Mouse (Mus musculus) thymus, postnatal 36 days (tissue): ENCODE measurements at regions not wholly inside any gene's neighbourhood (a gene's known extent, or its start where the extent isn't known, plus 50 kb on each side); places are given as distances from the start of the nearest gene placed in this dataset.

ENCODE experiments used
- DNase-seq, 2 experiments: peaks; one replicate each; pipeline ENCODE4 v3.0.0; 2022; ENCODE audit warnings: mixed read lengths in 2 of 2

DNA sequence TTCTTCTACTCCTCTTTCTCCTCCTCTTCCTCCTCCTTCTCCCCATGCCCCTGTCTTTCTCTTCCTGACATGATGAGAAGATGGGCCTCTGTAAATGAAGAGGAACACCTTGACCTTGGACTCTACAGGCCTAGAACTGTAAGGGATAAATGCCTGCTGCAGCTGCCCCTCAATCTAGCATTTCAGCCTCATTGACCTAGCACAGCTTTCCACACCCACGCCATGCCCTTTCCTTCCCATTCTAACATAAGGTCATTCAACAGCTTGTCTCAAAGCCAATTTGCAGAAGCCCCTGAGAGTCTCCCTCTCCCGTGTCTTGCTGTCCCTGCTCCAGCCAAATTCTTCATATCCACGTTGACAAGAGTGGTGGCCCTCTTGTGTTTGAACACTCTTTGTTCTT, 63.8 kb upstream of the Dscam start:
- DNase-seq = no peak

DNA sequence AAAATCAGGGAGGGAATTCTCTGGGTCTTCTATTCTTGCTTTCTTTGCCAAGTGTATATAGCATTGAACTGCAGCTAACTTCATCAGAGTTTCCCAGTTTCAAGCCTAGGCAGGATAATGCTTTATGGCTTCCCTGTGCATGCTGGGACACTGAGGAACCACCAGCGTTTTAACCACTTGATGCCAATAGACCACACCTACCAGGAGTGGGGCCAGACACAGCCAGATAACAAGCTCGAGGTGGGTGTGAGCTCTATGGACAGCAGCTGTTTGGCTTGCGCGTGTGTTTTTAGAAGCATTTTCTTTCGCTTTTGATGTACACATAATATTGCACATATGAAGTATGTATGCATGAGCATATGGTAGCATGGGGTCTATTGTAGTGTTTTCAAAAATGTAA, 69.1 kb upstream of the Dscam start:
- DNase-seq = no peak

DNA sequence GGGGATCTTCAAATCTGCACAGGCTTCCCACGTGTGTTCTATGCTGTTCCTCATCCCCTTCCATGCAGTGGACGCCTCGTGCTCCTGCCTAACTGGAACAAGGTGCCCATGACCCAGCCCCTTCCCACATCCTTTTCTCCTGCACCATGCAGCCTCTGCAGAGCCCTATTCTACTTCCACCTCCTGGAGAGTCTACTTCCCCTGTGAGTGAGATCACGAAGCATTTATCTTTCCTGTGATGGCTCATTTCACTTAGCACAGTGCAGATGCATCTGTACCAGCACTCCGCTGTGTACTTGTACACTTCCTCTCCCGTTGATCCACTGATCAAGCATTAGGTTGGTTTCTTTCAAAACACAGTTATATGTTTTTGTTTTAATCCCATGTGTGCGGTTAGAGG, 69.5 kb upstream of the Dscam start:
- no peak for DNase-seq

DNA sequence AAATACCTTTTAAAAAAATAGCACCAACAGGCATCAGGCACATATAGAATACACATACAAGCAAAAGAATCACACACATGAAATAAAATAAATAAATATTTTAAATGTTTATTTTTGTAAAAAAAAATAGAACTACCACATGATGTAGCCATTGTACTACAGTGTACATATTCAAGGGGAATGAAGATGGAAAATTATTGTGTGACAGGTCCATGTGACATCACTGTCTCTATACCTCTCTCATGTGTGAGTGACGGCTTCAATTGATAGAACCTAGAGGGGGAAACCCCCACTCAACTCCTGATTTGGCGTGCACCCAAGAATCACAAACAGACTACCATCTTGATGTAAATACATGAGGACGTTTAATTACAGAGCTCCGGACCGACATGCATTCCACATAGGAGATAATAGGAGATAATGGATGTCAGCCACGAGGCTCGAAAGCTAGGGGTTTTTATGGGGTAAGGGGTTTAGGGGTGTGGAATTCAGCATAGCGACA, 70.4 kb upstream of the Dscam start:
- DNase-seq = no peak

DNA sequence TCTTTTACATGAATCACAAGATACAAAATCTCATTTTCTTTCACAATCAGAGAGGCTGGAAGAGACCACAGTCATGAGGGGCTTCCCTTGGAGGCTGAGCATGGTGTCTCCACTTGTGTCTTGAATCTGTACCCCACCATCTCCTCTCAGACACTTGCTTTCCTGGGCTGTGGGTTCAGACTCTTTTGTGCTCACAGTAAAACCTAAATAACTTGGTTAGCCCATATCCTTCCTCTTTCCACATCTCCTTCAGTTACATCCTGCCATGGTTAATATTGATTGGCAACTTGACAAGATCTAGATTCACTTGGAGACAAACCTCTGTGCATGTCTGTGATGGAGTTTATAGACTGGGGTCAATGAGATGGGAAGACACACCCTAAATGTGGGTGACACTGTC, 71.1 kb upstream of the Dscam start:
- DNase-seq = no peak

DNA sequence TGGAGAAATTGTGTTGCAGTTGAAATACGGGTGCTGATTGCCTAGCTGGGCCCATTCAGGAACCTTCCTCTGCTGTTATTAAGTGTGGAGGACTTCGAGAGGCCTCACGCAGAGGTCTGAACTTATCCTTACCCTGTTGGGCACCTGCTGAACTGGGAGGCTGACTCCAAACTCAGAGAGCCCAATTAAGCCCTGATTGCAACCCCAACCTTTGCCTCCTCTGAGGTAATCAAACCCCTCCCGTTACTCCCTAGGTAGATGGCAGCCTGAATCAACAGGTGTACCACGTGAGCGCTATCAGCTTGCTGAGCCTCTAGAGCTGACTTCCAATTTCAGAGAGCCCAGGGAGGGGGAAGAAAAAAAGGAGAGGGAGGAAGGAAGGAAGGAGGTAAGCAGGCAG, 79.9 kb upstream of the Dscam start:
- no peak for DNase-seq

DNA sequence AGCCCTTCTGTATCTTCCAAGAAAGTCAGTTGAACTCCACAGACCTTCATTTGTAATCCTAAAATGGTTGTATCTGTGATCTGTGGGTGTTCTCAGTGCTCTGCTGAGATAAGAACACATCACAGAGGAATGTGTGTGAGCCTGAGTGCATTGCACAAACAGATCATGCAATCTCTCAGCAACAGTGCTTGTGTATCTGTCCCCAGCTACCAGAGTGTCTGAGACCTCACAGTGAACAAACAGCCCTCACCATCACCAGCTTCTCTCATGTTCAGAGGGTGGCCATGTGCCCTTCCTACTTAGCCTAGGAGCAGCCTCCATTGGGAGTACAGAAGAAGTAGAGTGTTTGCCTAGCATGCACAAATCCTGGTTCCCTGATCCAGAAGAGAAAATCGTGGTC, 82.0 kb upstream of the Dscam start:
- no peak for DNase-seq

DNA sequence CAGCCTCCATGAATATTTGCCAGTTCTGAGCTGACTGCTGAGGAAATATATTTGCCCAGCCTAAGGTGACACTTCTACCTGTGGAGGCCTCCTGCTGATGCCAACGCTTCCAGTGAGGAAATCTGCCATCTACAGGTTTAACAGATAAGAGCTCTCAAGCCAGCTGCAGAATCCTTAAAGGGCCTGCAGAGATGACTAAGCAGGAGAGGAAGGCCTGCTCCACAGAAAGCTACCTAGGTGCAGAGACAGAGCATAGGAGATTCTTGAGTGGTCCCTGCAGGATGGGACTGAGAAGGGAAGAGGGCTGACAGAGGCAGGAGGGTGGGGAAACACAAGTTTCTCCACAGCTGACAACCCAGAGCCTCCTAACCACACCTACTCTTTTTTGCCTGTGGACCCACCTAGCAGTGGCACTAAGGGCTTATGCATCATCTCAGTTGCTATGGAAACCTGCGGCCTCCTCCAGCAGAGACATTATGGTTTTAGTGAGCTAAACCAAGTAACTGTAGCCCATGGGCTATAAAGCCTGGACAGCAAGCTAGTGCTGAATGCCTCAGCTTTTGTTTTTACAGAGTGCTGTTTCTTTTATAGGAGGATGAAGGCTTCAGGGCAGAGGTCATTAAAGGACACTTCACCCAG, 82.6 kb upstream of the Dscam start:
- DNase-seq = no peak

DNA sequence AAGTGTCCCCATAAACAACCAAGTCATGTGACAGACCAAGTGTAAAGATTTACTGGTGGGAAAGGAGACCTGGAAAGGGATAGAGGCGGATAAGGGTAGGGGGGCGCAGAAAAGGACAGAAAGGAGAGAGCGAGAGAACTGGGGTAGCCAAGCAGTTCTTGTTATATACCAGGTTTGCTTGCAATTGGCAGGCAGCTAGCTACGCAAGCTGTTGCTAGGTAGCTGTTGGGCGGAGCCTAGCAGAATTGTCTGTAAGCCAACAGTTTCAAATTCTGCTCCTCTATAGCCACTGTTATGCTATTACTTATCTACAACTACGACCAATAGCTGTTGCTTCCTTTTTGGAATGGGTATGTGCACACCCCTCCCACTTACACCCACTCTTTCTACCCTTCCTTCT, 88.3 kb upstream of the Dscam start:
- no peak for DNase-seq

DNA sequence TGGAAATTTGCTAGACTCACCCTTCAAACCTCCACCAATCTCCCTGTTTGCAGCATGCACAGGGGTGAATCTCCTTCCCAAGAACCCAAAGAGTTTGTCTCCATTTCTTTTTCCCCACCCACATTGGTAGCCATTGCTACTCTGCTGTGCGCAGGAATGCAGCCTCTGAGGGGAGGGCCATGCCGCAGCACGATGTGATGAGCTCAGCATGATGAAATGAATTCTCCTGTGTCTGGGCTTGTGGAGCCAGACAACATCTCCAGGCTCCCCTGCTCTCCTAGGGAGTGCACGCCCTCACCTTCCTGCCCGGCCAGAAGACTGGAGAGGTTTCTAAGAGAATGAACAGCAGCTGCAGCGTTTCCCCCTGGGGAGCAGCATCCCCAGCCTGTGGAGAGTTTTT, 92.9 kb upstream of the Dscam start:
- DNase-seq = no peak

DNA sequence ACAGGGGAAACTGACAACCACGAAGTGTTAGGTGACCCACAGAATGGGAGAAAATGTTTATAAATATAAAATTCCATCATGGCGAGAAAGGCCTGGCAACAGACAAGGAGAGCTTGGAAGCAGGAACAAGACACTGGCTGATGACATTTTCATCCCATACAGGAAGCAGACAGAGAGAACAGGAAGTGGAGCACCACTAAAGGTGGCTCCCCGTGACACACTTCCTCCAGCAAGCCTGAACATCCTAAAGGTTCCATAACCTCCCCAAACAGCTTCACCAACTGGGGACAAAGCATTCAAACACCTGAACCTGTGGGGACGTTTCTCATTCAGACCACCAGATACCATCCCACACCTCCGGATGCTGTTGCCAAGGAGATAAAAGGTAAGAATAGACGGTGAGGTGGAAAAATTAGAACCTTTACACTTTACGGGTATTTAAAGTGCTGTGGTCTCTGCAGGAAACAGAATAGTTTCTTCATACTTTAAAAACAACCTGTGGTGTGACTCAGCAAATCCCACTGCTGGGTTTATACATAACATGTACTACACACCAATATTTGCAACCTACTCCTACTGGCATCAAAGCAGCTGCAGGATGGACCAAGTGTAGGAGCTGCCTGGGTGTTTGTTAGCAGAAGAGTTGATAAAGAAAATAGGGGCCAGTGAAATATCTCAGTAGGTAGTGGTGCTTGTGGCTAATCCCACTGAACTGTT, 86.0 kb upstream of the Bace2 start:
- no peak for DNase-seq

DNA sequence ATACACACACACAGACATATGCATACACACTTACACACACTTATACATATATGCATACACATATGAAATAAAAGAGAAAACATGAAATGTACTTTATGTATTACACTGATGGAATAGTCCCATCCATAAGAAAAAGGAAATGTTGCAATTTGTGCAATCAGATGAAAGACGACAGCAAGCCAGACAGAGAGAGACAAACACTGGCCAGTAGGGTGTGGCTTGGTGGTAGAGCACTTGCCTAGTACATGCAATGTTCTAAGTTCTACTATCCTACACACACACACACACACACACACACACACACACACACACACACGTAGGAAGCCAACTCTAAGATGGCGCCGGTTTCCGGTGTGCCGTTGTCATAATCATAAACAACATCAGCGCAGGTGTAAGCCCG, 85.3 kb upstream of the Bace2 start:
- DNase-seq = no peak

DNA sequence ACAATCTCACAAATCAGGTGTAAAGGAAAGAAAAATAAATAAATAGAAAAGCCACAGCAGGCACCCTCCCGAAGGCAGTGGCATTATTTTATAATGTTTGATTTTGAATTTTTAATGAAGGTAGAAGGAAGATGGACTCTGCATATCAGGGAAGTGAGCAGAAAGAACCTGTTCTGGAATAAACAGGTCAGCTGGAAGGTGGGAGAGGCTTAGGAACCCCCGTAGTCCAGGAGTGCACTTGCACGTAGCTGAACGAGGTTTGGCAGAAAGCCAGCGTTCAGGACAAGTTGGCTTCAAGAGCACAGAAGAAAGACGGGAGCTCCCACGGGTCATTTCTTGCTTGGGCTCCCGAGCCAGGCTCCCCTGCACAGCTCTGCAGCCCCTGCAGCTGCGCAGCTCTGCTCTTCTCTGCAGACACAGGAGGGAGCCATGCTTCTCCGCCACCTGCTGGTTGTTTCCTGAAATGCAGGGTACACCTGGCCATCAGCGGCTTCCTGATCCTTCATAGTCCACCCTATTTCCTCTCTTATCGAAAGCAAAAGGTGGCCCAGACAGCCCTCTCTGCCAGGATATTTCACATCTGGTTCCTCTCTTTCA, 84.4 kb upstream of the Bace2 start:
- DNase-seq = peak; percentile 76 to 80

DNA sequence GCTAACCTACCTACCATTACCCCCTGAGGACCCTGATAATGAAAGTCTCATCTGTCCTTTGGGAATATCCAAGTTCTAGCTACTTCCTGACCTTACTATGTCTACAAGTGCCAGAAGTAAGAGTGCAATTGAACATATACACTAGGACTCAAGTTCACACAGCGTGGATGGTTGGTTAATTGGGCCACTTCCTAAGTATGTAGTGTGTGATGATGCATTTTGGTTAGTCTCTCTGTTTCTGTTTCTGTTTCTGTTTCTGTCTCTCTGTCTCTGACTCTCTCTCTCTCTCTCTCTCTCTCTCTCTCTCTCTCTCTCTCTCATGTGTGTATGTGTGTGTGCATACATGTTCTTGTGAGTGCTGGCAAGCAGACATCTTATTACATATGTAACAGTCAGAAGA, 77.6 kb upstream of the Bace2 start:
- DNase-seq = no peak

DNA sequence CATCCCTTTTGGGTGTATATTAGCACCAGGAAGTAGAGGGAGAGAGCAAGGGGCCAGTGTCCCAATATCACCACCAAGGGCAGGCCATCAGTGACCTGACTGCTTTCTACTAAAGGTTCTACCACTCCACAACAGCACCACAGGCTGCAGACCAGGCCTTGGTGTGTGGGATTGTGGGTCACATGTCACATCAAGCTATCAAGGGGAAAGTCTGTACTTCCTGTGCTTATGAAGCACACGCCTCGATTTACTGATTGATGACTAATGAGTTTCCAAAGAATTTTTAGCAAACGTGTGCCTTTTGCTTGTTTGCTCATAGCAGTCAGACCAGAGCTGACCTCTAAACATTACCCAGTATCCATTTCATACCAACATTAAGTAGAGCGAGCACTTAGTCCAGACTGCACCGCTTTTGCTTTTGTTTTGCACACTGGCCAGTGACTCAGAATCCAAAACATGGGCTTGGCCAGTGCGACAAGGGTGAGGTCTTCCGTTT, 74.9 kb upstream of the Bace2 start:
- no peak for DNase-seq

DNA sequence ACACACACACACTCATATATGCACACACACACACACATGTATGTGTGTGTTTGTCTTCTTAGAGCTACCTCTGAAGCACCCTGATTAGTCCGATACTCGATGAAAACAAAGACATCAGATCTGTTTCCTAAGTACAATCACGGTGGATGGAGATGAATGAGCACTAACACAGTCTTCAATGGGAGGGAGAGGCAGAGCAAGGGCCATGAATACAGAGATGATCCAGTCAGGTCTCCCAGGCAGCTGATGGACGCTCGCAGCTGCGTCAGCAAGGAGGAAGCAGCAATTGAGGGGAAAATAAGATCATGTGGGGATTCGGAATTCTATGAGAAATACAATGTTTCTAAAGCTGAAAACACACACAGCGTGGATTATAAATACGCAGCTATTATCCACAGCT, 73.6 kb upstream of the Bace2 start:
- DNase-seq = no peak

DNA sequence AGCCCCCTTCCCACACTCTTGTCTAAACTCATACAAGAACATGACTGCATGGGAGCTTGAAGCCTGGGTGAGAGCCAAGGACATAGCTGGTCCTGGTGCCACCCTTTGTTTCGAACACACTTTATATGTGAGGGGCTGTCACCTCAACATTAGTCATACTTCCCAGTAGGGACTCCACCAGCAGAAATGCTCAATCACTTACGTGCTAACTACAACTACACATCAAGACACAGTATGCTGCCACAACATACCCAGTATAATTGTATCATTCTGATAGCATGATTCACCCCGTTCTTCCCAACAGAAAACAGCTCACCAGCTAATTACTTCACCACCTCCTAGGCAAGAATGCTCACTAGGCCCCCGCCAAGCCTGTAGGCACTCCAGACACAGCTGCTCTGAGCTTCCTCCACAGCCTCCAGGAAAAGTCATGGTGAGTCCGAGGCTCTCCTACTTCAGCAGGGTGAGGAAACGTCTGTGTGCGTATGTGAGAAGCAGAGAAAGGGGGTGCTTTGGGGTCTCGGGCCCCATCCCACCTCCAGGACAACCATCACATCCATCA, 70.6 kb upstream of the Bace2 start:
- DNase-seq = no peak

DNA sequence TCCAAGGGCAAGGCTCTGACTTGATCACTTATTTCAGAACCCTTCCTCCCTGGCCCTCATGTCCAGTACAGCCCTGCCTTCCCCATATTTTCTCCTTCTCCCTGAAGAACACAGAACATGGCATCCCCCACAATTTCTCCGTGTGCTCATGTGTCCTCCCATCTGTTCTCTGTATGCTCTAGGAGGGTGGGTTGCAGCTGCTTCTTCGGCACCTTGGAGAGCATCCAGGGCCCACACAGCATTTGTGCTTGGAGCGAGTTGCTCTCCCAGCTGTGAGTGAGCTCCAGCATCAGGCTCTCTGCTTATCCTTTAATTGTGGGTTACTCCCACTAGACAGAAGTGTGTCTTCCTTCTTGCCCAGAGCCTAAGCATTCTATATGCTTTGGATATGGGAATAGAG, 69.8 kb upstream of the Bace2 start:
- no peak for DNase-seq

DNA sequence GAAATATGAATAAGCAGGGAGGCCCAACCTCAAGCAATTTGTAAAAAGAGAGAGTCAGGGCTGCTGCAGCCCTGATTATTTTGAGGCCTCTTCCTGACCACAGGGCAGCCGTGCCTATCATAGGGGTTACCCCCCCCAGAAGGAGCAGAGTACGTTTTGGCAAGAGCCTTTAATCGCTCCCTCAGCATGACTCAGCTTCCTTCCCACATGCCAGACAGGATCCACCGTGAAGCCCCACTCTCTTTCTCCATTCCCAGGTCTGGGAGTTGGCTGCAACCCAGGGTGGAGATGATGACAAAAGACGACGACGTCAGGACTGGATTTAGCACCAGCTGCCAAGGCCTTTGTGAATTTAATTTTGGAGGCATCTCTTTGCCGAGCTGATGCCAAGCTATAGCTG, 67.9 kb upstream of the Bace2 start:
- no peak for DNase-seq

DNA sequence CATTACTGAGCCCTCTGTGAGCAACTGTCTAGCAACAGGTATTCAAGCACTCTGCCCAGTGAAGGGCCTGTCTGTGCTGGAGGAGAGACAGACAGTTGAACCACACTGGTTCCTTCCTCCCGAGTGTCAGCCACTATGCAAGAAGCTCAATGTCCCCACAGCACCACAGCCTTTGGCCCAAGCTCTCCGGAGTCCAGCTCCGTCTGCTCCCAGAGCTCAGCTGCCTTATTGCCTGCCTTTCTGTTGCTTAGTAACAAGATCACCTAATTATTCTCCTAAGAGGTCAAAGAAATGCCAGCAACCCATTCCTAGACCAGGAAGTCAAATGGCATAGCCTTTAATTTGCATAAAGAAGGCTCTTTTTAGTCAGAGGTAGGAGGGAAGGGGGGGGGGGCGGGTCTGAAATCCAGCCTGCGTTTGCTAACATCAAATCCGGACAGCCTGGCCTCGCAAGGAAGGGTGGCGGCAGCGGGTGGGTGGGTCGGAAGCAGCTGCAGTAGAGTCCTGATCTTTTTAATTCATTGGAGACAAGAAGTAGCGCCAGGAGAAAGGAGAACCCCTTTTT, 64.0 kb upstream of the Bace2 start:
- no peak for DNase-seq

DNA sequence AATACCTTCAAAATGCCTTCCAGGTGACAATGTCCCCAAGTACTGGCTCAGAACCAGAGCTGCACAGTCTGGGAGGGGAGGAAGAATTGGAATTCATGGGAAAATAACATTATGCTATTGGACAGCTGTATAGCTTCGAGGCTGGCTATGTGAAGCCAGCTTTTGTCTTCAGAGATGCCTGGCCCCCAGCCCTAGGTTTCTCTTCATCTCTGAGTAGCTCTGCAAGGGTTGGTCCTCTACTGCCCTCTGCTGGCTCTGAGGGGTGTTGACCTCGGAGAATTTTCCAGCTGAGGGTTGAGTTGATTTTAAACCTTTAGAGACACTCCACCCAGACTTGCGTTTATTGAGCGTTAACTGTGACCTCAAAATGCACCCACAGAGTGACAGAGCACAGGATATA, 63.3 kb upstream of the Bace2 start:
- peak; percentile 57 to 65 for DNase-seq

DNA sequence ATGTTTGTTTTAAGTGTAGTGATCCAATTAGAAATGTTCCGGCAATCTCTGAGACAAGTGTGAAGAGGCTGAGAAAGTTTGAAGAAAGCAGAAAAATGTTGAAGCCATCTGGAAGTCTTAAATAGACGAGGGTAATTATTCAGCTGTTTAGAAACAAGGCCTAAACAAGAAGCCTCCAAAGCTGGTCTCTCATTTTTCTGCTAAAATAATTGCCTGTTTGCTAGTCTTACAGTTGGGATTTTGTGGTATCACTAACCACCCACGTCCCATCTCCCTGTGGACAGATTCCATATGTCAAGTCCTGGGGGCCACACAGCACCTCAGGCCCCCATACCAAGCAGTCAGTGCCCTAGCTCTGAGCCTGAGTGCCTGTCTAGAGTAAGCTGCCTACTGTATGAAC, 59.4 kb upstream of the Bace2 start:
- DNase-seq = no peak

DNA sequence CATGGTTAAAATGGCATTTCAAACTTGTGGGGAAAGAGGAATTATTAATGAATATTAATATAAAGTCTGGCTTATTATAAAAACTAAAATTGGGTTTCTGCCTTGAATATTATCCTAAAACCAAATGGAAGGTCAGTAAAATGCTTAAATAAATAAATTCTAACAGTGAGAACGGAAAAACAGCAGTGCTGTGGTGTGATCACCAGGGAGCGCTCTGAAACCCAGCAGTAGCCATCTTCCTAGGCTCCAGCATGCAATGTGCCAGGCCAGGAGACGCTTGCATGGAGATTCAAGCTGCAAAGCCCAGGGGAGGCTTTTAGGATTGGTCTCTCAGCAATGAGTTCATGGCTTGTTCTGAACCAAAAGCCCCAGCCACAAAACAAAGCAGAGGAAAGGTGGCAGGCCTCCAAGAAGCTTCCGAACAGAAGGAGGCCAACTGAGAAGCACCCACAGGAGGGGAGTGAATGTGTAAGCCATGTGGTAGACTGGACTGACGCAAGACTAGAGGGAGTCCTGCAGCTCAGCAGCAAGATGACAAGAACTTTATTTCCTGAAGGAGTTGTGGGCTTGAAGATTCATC, 52.3 kb upstream of the Bace2 start:
- DNase-seq = no peak
